Mouse (Mus musculus) frontal cortex, postnatal 10 days (tissue): ENCODE results near the gene Adamts2.

Experiments
- DNase-seq, 2 experiments: peaks; one replicate each; pipeline ENCODE4 v3.0.0; 2022; ENCODE audit warnings: low spot score in 2 of 2, mixed read lengths in 1 of 2

The Adamts2 gene

DNA sequence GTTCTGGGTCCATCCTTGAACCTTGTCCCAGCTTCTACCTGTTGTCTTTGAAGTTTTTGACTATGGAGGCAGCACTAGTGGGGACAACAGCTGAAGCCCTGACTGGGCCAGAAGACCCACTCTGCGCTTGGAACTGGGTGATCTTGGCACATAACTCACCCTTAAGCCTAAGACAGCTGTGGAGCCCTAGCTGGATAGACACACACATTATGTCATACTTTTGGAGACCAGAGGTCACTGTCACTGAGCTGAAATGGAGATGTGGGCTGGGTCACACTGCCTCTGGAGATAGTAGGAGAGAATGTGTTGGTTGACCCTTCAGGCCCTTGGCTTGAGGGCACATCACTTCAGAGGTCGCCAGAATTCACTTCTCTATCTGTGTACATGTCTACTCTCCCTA, 69.5 kb downstream of the Adamts2 start:
- no peak for DNase-seq

DNA sequence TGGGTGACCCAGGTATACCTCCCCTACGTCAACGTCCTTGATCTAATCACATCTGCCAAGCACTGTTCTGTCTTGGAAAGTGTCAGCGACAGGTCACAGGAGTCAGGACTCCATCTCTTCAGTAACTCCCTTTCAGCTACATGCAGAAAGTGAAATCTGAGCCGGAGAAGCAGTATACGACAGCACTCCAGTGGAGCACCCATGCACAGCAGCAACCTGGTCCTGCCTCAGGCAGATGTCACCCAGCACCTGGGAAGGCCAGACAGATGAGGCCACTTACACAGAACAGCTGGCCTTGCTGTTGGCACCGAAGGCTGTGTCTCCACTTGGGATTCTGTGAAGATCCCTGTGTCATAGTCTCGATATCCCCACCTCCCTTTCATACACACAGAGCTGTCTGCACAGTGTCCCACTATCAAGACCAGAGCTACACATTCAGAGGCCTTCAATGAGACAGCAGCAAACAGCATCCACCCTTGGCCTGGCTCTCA, 70.0 kb downstream of the Adamts2 start:
- DNase-seq = no peak

DNA sequence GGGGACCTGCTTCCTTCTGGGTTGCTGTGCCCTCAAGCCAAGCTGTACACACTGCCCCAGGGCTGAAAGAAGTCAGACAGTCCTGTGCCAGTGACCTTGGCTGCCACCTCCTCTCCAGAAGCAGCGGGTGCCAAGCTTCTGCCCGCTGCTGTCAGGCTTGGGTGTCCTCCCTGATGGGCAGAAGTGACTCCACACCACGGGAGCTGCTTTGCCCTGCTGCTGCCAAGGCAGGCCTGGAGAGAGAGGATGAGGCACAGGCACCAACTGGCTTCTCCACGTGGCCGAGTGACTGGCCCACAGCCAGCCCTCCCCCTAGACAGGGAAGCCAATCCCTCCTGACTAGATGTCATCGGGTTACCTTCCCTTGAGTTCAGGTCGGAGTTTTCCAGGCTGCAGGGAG, 71.0 kb downstream of the Adamts2 start:
- no peak for DNase-seq

DNA sequence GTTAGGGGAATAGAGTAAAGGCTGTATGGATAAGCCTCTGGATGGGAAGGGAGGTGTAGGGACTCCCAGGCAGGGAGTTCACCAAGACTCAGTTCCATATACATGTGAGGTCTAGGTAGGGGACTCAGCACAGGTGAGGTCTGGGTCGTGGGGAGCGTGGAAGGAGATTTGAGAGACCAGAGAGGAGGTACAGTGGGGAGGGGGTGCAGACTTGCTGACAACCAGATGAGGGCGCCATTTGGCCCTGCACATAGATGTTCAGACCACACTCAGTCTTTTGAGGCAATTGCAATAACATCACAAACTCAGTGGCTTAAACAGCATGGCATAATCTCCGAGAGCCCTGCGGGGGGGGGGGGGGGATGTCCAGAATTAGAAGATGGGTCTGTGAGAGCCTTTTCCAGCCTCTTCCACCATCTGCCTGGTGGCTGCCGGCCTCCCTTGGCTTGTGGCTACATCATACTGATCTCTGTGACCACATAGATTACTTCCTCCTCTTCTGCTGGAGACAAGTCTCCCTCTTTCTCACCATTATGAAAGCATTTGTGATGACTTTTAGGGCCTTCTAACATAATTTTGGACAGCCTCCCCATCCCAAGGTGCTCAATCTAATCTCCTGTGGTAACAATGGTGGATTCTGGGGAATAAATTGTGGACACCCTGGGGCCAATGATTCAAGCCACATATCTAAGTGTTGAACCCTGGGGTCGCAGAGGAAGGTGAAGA, 71.8 kb downstream of the Adamts2 start:
- no peak for DNase-seq

DNA sequence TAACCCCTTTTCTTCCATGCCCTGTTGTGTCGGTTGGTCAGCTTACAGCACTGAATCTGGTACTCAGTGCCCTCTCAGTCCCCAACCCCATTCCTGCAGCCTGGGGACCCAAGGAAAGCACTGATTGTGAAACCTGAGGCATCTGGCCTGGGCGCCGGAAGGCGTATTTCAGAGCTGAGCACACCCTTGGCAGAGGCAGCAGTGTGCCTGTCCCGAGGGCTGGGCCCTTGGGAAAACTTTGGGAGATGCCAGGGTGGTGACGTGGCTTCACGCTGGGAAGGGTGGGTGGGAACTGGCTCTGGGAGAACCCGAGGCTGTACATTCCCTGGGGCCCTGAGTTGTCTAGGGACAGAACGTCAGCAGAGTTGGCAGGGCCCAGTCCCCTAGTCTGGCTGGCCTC, 72.5 kb downstream of the Adamts2 start:
- DNase-seq = no peak

DNA sequence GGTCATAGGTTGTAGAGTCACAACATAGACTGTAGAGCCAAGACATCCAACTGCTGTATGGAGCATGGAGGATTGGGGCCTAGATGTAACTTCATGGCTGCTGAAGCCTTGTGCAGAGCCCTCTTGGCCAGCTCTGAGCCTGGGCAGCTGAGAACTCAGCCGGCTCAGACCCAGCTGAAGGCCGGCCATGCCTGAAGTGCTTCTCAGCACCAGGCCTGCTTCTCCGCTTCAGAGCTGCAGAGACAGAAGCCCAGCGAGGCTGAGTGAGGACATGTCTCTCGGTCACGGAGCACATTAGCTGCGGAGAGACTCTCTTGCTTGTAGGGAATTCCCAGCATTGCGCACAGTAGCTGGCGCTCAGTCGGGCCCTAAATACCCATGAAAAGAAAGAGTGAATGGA, 76.8 kb downstream of the Adamts2 start:
- DNase-seq = no peak

DNA sequence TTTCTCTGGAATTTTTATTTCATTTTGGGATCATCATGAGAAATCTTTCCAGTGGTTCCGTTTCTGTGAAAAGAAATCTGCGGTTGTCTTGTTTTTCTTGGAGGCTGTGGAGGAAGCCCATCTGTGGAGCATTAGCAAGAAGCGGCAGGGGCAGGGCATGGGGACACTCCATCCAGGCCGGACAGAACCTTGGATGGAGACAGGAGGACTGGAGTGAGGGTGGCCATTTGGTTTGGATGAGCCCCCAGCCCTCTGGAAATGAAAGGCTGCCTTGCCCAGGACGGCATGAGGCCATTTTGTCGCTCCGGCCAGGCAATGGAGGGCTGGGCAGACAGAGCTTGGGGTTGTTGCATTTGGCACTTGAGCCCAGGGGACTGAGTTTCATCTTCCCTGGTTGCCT, 80.1 kb downstream of the Adamts2 start:
- DNase-seq = no peak

DNA sequence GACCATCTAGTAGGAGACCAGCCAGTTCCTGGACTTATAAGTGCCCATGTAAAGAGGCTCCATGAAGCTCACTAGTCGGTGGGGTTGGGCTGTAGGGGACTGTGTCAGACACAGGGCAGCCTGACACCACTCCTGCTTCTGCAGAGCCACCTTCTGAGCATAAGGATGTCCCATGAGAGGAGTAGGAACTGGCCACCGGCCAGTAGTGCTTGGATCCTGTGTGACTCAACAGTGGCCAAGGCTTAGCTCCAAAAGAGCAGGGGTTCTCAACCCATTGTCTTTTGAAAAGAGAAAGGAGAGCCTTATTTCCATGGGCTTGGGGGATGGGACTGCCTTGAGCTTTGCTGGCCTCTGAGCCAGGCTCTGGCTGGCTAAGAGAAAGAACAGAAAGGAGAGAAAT, 81.9 kb downstream of the Adamts2 start:
- no peak for DNase-seq

DNA sequence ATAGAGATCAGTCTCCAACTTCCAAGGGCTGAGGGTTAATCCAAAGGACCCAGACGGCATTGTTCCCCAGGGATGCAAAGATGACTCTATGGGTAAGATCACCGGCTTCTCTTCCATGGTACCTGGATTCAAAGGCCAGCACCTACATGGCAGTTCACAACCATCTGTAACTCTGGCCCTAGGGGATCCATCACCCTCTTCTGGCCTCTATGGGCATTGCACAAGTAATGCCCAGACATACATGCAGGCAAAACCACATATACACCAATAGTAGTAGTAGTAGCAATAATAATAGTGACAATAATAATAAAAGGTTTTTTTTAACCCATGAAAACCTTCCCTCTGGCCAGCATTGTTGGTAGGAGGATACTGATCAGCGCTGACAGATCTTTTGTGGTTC, 86.7 kb downstream of the Adamts2 start:
- no peak for DNase-seq

DNA sequence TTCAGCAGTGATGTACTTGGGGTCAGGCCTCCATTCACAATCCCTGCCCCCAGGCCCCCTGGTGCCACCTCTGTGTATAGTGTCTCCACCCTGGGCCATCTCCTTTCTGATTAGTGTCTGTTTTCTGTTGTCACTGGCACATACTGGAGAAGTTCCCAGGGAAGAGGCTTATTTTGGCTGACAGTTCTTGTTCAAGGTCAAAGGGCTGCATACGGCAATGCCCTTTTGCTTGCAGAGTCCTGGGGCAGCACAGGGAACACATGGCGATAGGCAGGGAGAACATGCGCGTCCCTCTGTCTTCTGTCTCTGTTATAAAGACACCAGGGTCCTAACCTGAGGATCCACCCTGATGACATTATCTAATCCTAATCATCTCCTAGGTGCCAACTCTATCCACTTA, 87.8 kb downstream of the Adamts2 start:
- DNase-seq = no peak

DNA sequence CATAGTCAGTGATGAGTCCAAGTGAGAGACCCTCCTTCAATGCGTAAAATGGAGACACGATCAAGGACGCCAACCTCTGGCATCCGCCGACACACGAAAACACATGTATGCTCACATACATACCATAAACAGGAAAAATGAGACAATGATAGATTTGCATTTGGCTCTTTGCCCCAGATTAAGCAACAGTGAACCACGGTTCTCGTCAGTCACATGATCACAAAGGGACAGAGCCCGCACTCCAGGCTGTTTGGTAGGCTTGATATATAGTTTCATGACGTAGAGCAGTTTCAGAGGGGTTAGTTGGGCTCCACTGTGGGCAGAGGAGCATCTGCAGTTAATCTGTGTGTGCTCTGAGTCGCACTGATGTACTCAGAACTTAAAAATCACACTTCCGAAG, 98.1 kb downstream of the Adamts2 start:
- no peak for DNase-seq

DNA sequence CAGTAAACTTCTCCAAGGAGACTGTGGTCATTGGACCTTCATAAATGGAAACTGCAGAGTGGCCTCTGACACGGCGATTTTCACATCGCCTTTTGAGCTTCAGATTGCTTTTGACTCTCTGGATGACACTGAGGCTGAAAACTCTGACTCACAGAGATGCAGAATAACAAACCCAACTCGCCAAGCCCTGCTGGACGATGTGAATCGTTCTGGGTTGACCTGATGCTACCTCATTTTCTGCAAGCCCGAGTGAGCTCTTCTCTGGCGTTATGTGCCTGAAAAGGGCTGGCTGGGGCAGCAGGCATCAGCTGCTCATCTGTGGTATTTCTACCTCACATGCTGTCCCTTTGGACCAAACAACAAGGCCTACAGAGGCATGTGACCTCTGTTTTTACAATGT, 98.6 kb downstream of the Adamts2 start:
- no peak for DNase-seq

DNA sequence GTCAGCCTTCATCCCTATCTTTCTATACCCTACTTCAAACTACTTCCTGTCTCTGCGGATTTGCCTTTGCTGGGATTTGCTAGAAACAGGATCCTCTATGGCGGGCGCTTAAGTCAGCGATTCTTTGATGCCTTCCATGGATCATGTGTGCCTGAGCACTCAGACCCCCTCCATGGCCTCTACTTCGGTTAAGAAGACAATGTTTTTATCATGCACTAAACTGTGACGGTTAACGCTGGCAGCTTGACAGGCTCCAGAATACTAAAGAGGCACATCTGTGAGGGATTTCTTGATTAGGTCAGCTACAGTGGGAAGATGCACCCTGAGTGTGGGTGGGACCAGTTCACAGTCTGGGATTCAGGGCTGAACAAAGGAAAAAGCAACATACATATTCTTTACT, 101.5 kb downstream of the Adamts2 start:
- no peak for DNase-seq

DNA sequence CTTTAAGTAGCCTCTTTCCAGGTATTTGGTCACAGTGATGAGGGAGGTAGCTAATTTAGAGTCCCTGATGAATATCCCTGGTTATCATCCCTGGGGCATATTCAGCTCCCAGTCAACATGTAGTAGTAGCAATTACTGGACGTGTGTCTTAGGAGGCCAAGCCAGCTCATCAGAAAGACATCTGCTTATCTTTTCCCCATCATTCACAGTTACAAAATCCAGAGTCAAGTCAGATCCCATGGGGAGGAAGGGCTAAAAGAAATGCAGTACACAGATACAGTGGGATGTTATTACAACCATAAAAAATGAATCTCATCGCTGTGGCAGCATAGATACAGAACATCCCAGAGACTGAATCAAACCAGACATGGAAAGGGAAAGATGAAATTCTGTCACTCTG, 102.6 kb downstream of the Adamts2 start:
- no peak for DNase-seq

DNA sequence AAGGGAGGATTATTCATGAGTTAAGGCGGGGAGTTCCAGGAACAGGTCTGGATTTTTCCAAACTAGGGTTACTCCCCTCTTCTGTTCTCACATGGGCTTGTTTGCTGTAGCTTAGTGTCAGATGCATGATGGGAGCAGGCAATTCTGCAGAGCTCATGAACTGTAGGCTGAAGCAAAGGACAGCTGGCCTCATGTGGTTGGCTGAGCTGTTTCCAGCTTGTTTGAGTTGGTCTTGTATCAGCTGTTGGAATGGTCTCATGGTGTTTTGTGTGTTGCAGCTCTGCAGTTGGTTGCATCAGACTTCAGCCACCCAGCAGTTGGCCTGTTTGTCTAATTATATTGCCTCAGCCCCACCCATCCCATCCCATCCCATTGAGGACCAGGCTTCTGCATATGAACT, 105.4 kb downstream of the Adamts2 start:
- no peak for DNase-seq

DNA sequence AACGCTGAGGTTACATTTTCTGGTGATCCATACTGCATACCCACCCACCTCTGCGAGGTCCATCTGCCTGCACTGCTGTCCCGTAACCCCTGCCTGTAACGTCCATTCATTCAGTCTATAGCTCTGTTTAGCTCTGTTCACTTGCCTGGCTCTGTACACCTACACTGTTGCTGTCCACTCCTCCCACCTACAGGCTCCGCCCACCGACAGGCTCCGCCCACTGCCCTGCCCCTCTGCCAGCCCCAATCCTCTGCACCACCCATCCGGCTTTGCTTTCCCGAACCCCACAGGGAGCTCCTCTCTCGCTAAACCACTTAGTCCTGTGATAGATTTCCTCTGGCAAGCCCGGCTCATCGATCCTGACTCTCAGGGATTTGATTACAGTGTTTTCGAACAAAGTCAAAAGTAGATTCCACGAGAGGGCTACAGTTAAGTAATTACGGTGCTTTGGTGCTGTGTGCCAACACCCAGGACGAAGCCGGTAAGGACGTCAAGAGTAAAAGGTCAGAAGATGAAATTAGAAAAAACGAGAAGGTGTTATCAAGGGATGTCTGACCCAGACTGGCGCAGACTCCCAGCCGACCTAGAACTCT, 111.8 kb downstream of the Adamts2 start:
- no peak for DNase-seq

DNA sequence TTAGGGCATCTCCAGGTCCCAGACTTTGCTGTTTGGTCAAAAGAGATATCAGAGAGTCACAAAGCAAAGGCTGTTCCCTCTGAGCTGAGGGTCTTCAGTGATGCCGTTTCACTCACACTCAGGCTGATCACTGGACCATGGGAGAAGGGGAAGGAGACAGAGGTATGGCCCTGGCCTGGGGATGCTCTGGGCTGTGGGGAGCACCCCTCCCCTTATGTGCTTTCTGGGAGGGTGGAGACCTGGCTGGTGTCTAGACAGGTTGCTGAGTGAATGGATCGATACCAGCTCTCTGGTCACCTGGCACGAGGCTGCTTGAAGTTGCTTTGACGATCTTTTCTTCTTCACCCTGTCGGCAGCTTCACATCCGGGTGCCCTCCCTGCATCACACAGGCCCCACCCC, 113.2 kb downstream of the Adamts2 start:
- no peak for DNase-seq

DNA sequence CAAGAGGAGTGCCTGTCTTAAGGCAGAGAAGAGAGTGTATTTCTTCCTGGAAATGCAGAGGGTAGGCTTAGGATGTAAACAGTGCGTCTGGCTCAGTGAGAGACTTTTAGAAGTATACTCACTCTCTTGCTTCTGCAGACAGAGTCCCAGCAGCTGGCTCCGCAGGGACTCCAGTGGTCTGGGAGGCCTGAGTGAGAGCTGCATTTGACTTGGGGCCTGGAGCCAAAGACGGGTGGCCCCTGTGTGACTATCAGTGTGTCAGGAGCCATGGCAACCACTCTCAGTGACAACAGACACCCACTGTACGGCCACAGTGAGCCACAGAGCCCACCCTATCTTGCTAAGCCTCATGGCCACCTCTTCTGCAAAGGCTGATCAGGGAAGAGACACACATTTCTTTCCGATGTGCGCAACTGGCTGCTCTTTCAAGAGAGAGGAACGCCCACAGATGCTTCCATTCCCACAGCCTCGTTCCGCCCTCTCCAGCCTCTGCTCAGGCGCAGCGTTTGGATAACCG, 115.6 kb downstream of the Adamts2 start:
- DNase-seq = no peak

DNA sequence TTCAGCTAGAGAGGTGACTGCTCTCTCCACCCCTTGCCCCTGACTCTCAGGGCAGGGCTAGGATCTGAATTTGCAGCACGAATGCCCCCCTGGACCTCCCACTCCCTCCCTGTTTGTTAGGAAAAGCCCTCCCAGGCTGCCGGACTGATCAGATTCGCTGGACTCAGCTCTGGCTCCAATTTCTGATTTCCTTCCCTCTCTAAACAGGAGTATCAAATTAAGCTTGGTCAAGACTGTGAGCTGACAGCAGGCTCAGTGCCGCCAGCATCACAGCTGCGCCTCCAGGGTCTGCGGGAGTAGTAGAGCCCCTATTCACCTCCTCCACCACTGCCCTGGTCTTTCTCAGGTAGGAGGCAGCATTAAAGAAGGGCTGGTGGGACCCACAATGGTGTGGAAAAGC, 117.0 kb downstream of the Adamts2 start:
- no peak for DNase-seq

DNA sequence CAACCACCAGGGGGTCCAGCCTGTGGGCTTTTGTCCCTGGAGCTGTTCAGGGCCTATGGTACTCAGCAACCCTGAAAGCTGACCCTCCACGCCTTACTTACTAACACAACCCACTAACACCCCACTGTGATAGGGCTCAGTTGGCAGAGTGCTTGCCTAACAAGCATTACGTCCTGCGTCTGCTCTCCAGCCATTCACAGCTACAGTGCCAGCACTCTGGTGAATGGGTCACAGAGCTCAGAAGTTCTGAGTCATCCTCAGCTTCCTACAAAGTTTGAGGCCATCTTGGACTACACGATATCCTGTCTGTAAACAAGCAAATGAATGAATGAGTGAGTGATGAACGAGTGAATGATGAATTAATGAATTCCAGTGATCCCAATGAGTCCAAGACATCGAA, 118.5 kb downstream of the Adamts2 start:
- DNase-seq = no peak

DNA sequence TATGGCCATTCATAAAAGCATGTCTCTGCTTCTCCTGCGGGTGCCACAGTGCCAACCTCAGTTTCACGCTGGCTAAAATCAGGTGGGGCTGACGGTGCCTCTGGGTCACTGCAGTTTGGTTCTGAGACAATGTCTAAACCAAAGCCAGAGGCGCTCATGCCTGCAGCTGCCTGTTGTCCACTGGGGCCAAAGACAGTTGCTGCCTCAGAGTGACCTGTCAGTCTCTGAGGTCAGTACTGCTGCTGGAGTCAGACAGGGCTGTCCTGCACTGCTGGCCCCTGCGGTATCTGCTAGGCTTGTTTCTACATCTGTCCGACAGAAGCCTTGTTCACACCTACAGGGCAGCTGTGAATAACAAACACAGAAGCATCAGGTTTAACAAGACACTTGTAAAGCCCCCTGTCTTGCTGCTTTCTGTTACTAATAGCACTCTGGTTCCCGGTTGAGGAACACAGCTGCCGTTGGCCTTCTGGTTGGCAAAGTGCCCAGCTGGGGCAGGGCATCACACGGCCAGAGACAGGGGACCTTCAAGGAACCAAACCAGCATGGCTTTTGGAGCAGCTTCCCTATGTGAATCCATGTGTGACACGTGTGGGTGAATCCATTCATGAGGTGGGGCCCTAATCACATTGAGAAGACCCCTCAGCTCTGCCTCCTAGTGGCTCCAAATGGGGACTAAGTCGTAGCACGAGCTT, 119.1 kb downstream of the Adamts2 start:
- DNase-seq = no peak

DNA sequence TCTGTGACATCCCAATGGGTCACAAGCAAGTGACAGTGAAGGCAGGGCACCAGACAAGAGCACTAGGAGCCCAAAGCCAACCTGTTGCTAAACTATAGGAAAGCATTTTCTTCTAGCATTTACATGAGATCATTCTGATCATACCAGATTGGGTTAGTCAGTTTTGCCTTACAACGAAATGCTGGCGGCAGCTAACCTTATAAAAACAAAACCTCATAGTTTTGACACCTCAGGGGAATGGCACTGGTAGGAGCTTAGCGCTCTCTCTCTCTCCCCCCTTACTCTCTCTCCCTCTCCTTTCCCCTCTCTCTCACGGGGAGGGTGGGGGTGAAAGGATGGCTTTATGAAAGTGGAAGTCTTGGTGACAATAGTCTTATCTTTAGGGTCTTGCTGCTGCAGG, 123.7 kb downstream of the Adamts2 start:
- no peak for DNase-seq

DNA sequence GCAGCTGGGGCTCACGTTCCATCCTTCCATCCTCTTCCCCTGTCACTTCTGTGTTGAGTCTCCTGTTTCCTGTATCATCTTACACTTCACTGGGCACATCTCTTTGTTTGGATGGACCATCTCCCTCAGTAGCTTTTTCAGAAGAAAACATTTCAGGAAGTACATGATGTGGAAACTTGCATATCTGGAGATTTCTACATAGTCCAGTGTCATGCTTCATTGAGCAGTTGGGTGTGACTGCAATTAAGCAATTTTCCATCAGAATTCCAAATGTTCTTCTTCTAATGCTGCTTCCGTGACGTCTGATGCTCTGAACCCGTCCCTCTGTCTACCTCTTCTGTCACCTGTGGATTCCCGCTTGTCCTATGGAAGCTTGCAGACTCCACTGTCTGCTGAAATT, 124.2 kb downstream of the Adamts2 start:
- no peak for DNase-seq
